Mouse (Mus musculus) CH12.LX (cell line): ENCODE measurements at regions not wholly inside any gene's neighbourhood (a gene's known extent, or its start where the extent isn't known, plus 50 kb on each side); places are given as distances from the start of the nearest gene placed in this dataset.

Source experiments
- CHD2 ChIP-seq: IDR thresholded peaks from 2 replicates; pipeline ENCODE4 v1.6.1; 2011; ENCODE audit warnings: low read length, improper control_type of control experiment
- CTCF ChIP-seq, 2 experiments: IDR thresholded peaks in 1 of 2; conservative IDR thresholded peaks in 1 of 2; 2 replicates each; pipeline ENCODE4 v1.5.1; 2011 to 2012; ENCODE audit warnings: low read depth in 2 of 2, low read length in 2 of 2, improper control_type of control experiment in 1 of 2, inconsistent platforms in 1 of 2, mild to moderate bottlenecking in 1 of 2, moderate library complexity in 1 of 2
- E2F4 ChIP-seq: IDR thresholded peaks from 2 replicates; pipeline ENCODE4 v1.6.1; 2011; ENCODE audit warnings: low read depth, low read length, improper control_type of control experiment; ENCODE audit not compliant: insufficient replicate concordance
- ELF1 ChIP-seq: IDR thresholded peaks from 2 replicates; pipeline ENCODE4 v1.6.1; 2014; ENCODE audit warnings: low read depth, mild to moderate bottlenecking, inconsistent platforms, low read length, improper control_type of control experiment
- EP300 ChIP-seq: IDR thresholded peaks from 2 replicates; pipeline ENCODE4 v1.6.1; 2011; ENCODE audit warnings: low read length, improper control_type of control experiment
- HCFC1 ChIP-seq: IDR thresholded peaks from 2 replicates; pipeline ENCODE4 v1.6.1; 2012; ENCODE audit warnings: low read depth, mild to moderate bottlenecking, inconsistent platforms, low read length, improper control_type of control experiment
- JUND ChIP-seq: conservative IDR thresholded peaks from 2 replicates; pipeline ENCODE4 v1.6.1; 2011; ENCODE audit warnings: low read depth, low read length, improper control_type of control experiment
- MAX ChIP-seq: IDR thresholded peaks from 2 replicates; pipeline ENCODE4 v1.6.1; 2011; ENCODE audit warnings: low read length, improper control_type of control experiment
- MEF2A ChIP-seq: IDR thresholded peaks from 2 replicates; pipeline ENCODE4 v1.6.1; 2014; ENCODE audit warnings: low read depth, mild to moderate bottlenecking, inconsistent platforms, low read length, improper control_type of control experiment, borderline replicate concordance
- POLR2A ChIP-seq: IDR thresholded peaks from 2 replicates; pipeline ENCODE4 v1.6.1; 2011; ENCODE audit warnings: low read depth, mild to moderate bottlenecking, improper control_type of control experiment, low read length
- SMC3 ChIP-seq: IDR thresholded peaks from 2 replicates; pipeline ENCODE4 v1.6.1; 2011; ENCODE audit warnings: low read depth, low read length, improper control_type of control experiment
- USF2 ChIP-seq: conservative IDR thresholded peaks from 2 replicates; pipeline ENCODE4 v1.6.1; 2011; ENCODE audit warnings: low read depth, low read length, improper control_type of control experiment
- ZMIZ1 ChIP-seq: IDR thresholded peaks from 2 replicates; pipeline ENCODE4 v1.6.1; 2012; ENCODE audit warnings: low read depth, mild to moderate bottlenecking, inconsistent platforms, low read length, improper control_type of control experiment

- no peak for TF ChIP-seq CTCF (conservative IDR thresholded peaks at IDR 0.05 in 1 of 2, IDR thresholded peaks at IDR 0.05 in 1 of 2; ENCODE audit: low read depth in 2 of 2, low read length in 2 of 2)
- TF ChIP-seq HCFC1, result no peak
- no peak for TF ChIP-seq MEF2A
- TF ChIP-seq POLR2A, result no peak
- TF ChIP-seq EP300, result no peak
- no peak for TF ChIP-seq CHD2
- no peak for TF ChIP-seq MAX
- TF ChIP-seq ZMIZ1, result no peak
- TF ChIP-seq JUND, result no peak
- no peak for TF ChIP-seq SMC3
- no peak for TF ChIP-seq ELF1
- TF ChIP-seq E2F4, result no peak
- no peak for TF ChIP-seq USF2
These were observed 786.9 kb upstream of the Zeb2 start for GRCm38 (mm10) chr2:45904090-45904489.
